Mouse (Mus musculus): ENCODE results near the gene Atxn2. TPM values are rescaled to one million over a fixed set of nuclear protein-coding genes. Genes with fewer than 3 reads are reported as not detected.

Atxn2 gene
- 185 TPM for polyA plus RNA-seq (2014; fragmentation: Illumina TruSeq; extraction: RNeasy Lipid Tissue Mini Kit (QIAGEN cat#74804); ENCODE audit: low read depth, low replicate concordance)

DNA sequence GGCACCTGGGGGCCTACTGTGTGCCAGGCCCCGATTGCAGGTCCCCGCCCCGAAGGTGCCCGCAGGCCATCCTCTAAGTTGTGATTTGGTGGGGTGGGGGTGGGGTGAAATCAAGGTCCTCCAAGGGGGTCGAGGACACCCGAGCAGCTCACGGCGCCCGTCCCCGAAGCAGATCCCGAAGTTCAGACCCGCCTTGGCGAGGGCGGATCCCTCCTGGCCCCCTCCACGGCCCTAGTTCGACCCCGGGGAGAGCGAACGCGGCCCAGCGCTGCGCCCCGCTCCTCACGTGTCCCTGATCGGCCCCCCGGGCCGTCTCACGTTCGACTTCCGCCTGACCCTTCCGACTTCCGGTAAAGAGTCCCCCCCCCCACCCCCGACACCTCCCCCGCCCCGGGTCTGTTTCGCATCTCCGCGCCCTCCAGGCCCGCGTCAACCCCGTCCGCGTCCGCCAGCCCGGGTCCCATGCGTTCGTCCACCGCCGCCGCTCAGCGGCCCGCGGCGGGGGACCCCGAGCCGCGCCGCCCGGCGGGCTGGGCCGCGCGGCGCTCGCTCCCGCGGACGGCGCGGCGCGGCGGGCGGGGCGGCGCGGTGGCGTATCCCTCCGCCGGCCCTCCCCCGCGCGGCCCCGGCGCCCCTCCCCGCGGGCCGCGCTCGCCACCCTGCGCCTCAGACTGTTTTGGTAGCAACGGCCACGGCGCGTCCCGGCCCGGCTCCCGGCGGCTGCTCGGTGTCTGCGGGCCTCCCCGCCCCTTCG, at the start of gene Atxn2:
Atxn2 (plus strand) TSS at position 164 of the 754 bp plus-strand sequence.

DNA sequence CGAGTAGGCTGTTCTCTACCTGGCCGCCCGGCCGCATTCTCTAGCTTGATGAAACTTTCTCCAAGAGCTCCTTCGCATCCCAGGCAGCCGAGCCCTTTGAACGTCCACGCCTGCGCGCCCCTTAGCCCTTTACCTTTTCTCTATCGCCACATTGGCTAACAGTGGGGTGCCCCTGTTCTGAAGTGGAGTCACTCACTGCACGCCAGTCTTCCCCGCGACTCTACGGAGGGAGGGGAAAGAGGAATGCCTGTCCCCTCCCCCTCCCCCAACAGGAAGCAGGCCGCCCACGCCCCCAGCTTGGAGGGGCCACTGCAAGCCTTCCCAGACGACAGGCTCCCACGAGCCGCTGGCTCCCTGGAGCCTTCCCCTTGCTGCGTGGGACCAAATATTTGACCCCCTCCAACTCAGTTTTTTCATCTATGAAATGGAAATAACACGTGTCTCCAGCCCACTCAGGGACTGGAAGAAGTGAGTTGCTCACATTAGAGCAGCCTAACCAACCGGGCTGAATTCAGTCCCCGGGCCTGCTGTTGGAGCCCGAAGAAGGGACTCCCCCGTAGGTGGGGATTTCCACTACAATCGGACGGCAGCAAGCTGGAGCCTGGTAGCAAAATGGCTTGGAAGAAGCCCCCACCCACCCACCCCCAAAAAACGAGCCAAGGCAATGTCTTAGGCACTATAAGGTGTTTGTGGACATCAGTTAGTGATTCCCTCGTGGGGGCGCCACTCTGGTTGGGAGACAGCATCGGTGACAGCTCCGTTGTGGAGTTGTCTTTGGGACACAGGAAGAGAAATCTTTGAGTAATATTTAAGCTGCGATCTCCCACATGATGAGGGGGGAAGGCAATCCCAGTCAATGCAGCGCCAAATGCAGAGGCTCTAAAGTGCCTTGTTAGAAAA, 126.6 kb downstream of the Atxn2 start, which contains the start of gene Sh2b3:
Sh2b3 (minus strand) TSS at position 206 of the 900 bp plus-strand sequence.

DNA sequence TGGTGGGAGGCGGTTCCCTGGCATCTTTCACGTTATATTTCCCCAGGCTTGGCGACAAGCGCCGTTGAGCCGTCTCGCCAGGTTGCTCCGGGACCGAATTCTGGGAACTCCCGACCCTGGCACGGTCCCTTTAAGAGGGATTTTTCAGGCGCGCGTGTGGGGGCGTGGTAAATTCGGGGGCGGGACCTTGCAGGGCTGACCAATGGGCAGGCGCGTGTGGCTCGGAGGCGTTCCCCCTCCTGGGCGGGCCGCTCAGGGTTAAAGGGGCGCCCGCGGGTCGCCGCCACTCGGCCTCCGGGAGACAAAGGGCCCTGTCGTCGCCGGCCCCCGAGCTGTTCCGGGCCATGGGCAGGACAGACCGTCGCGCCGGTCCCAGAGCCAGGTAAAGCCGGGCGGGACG, 137.6 kb downstream of the Atxn2 start, which contains the start of gene Pheta1:
Pheta1 (plus strand) TSS at position 242 of the 400 bp plus-strand sequence.

Other genes with a start within 250 kb of the Atxn2 start
- gene Adam1b, start 207.9 kb upstream of the Atxn2 start, polyA plus RNA-seq (2014; fragmentation: Illumina TruSeq; extraction: RNeasy Lipid Tissue Mini Kit (QIAGEN cat#74804); ENCODE audit: low read depth, low replicate concordance), result not detected
- gene Adam1a, start 165.9 kb upstream of the Atxn2 start, polyA plus RNA-seq (2014; fragmentation: Illumina TruSeq; extraction: RNeasy Lipid Tissue Mini Kit (QIAGEN cat#74804); ENCODE audit: low read depth, low replicate concordance), result 0.81 TPM
- gene Gm42878, start 165.9 kb upstream of the Atxn2 start, polyA plus RNA-seq (2014; fragmentation: Illumina TruSeq; extraction: RNeasy Lipid Tissue Mini Kit (QIAGEN cat#74804); ENCODE audit: low read depth, low replicate concordance), result 1.0 TPM
- gene Mapkapk5, start 165.4 kb upstream of the Atxn2 start, polyA plus RNA-seq (2014; fragmentation: Illumina TruSeq; extraction: RNeasy Lipid Tissue Mini Kit (QIAGEN cat#74804); ENCODE audit: low read depth, low replicate concordance), result 63.1 TPM
- gene Aldh2, start 117.5 kb upstream of the Atxn2 start, polyA plus RNA-seq (2014; fragmentation: Illumina TruSeq; extraction: RNeasy Lipid Tissue Mini Kit (QIAGEN cat#74804); ENCODE audit: low read depth, low replicate concordance), result 10.7 TPM
- gene Acad12, start 92.4 kb upstream of the Atxn2 start, polyA plus RNA-seq (2014; fragmentation: Illumina TruSeq; extraction: RNeasy Lipid Tissue Mini Kit (QIAGEN cat#74804); ENCODE audit: low read depth, low replicate concordance), result 18.6 TPM
- 3.8 TPM for gene Acad10, start 50.8 kb upstream of the Atxn2 start, polyA plus RNA-seq (2014; fragmentation: Illumina TruSeq; extraction: RNeasy Lipid Tissue Mini Kit (QIAGEN cat#74804); ENCODE audit: low read depth, low replicate concordance)
- gene Brap, start 50.8 kb upstream of the Atxn2 start, polyA plus RNA-seq (2014; fragmentation: Illumina TruSeq; extraction: RNeasy Lipid Tissue Mini Kit (QIAGEN cat#74804); ENCODE audit: low read depth, low replicate concordance), result 45.7 TPM
- gene Sh2b3, start 126.3 kb downstream of the Atxn2 start, polyA plus RNA-seq (2014; fragmentation: Illumina TruSeq; extraction: RNeasy Lipid Tissue Mini Kit (QIAGEN cat#74804); ENCODE audit: low read depth, low replicate concordance), result 7.1 TPM
- gene Pheta1, start 137.6 kb downstream of the Atxn2 start, polyA plus RNA-seq (2014; fragmentation: Illumina TruSeq; extraction: RNeasy Lipid Tissue Mini Kit (QIAGEN cat#74804); ENCODE audit: low read depth, low replicate concordance), result 0.40 TPM